Mouse (Mus musculus): ENCODE measurements at regions not wholly inside any gene's neighbourhood (a gene's known extent, or its start where the extent isn't known, plus 50 kb on each side); places are given as distances from the start of the nearest gene placed in this dataset.

DNA sequence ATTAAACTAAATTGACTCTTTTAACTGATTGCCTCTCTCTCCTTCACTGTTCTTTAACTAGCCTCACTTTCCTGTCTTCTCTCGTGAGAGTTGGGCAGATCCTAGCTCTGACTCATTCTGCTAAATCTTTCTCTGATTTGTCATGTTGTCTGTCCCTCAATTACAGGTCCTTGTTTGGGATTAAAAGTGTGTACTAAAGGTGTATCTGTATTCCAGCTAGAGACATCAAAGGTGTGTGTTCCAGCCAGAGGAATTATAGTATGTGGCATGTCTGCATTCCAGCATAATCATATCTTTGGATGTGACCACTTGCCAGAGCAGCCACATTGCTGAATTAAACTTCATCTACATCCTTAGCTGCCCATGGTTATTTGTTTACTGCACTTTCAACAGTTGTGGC lies 167.5 kb upstream of the Fam83b start:
- Histone ChIP-seq H3K4me1 (replicated peaks; ENCODE audit: control insufficient read depth, insufficient read depth, low read length) (no peaks in the 10 kb centered on the region), H3K27me3 (replicated peaks; ENCODE audit: control insufficient read depth, insufficient read depth, low read length) (no peaks in the 10 kb centered on the region), H3K9ac (ENCODE audit: low read length) (no peak overlapping the region), H3K36me3 (ENCODE audit: control insufficient read depth, insufficient read depth, low read length) (no peaks in the 10 kb centered on the region), H3K27ac (ENCODE audit: low read depth) (no peak overlapping the region), H3K4me3 (ENCODE audit: low read depth, low read length) (no peak overlapping the region), H3K9me3 (ENCODE audit: control insufficient read depth, low read length) (no peaks in the 10 kb centered on the region), H3K4me2 (ENCODE audit: low read length) (no peak overlapping the region)
- DNase-seq (ENCODE audit: low spot score) (no peak), ATAC-seq (replicated peaks; ENCODE audit: low FRiP score, low TSS enrichment, low read depth) (no peak)
- 65% methylated on average over 1 of the region's 1 CpGs for WGBS

DNA sequence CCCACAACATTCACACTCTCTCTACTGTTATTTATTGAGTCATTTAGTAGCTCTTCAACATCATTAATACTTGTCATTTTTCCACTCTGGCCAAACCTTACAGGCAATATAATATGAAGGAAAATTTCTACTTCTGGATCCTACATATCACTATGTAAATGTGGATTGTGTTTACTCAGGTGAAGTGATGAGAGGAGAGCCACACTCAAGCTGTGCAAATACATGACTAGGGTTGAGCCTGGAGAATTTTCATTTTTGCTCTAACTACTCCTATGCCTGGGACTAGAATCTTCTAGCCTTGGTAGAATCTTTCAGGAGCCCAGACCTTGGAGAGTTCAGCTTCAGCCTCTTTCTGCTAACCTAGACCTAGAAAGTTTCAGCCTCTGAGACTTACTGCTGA lies 166.9 kb upstream of the Fam83b start:
- H3K4me2 ChIP-seq (ENCODE audit: low read length), result no peak overlapping the region
- H3K36me3 ChIP-seq (ENCODE audit: control insufficient read depth, insufficient read depth, low read length), result no peaks in the 10 kb centered on the region
- H3K4me3 ChIP-seq (ENCODE audit: low read depth, low read length), result no peak overlapping the region
- no peaks in the 10 kb centered on the region for H3K9me3 ChIP-seq (ENCODE audit: control insufficient read depth, low read length)
- no peak overlapping the region for H3K27ac ChIP-seq (ENCODE audit: low read depth)
- no peaks in the 10 kb centered on the region for H3K4me1 ChIP-seq (replicated peaks; ENCODE audit: control insufficient read depth, insufficient read depth, low read length)
- DNase-seq (ENCODE audit: low spot score) (no peak), ATAC-seq (replicated peaks; ENCODE audit: low FRiP score, low TSS enrichment, low read depth) (no peak)
- no peak overlapping the region for H3K9ac ChIP-seq (ENCODE audit: low read length)
- H3K27me3 ChIP-seq (replicated peaks; ENCODE audit: control insufficient read depth, insufficient read depth, low read length), result no peaks in the 10 kb centered on the region

DNA sequence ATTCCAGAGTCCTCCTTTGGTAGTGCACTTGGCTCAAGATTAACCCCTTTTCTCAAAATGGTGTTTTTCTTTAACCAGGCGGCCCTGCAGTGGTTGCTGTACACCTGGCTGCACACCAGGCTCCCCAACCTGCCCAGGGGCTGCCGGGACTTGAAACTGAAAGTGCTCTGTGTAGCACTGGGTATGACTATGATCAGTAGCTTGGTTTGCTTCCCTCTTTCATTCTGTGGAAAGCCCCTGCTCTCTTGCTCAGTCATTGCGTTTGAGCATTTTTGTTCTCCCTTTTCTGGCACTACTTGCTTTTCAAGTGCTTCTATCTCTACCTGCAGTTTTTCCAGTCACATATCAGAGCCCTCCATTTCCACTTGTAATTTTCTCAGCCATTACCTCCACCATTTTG lies 156.0 kb upstream of the Fam83b start:
- no peaks in the 10 kb centered on the region for H3K36me3 ChIP-seq (ENCODE audit: control insufficient read depth, insufficient read depth, low read length)
- H3K9ac ChIP-seq (ENCODE audit: low read length), result no peak overlapping the region
- no peak for DNase-seq (ENCODE audit: low spot score)
- no peaks in the 10 kb centered on the region for H3K27me3 ChIP-seq (replicated peaks; ENCODE audit: control insufficient read depth, insufficient read depth, low read length)
- no peak overlapping the region for H3K4me2 ChIP-seq (ENCODE audit: low read length)
- H3K4me3 ChIP-seq (ENCODE audit: low read depth, low read length), result no peak overlapping the region
- H3K27ac ChIP-seq (ENCODE audit: low read depth), result no peak overlapping the region
- no peak for ATAC-seq (replicated peaks; ENCODE audit: low FRiP score, low TSS enrichment, low read depth)
- no peaks in the 10 kb centered on the region for H3K4me1 ChIP-seq (replicated peaks; ENCODE audit: control insufficient read depth, insufficient read depth, low read length)
- H3K9me3 ChIP-seq (ENCODE audit: control insufficient read depth, low read length), result no peaks in the 10 kb centered on the region
- 79% methylated on average over 3 of the region's 3 CpGs for WGBS

DNA sequence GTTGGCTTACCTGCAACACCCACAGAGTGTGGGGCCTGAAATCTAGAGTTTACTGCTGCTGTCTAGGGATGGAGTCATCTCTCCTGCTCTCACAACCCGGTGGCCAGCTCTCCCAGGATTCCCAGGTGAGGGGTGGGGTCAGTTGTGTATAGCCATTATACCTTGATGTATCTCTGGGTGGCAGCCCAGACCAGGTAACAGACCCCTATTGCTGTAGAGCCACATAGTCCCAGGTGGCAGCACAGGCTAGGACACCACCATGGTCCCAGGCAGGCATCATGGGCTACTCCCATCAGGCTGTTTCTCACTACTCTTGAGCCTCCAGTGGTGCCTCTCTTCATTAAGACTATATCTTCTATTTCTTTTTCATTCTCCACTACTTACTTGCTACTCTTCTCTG lies 148.9 kb upstream of the Fam83b start:
- 69% methylated on average over 1 of the region's 1 CpGs for WGBS

DNA sequence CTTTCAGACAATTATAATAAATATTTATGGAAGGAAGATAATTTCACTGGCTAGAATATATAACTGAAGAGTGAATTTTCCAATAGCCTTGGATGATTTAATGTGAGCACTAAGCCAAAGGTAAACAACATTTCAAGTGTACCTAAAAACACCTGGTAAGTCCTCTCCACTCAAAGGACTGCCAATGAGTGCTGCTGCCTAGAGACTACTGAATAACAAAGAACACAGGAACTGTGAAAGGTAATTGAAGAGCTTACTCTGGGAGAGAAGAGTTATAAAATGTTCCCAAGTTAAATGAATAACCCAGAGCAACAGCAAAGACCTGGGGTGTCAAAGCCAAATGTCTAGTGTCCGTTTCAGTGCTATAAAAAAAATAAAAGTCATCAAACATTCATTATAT lies 139.5 kb upstream of the Fam83b start:
- Histone ChIP-seq H3K27me3 (replicated peaks; ENCODE audit: control insufficient read depth, insufficient read depth, low read length) (no peaks in the 10 kb centered on the region), H3K4me1 (replicated peaks; ENCODE audit: control insufficient read depth, insufficient read depth, low read length) (no peaks in the 10 kb centered on the region), H3K4me2 (ENCODE audit: low read length) (no peak overlapping the region), H3K36me3 (ENCODE audit: control insufficient read depth, insufficient read depth, low read length) (no peaks in the 10 kb centered on the region), H3K9ac (ENCODE audit: low read length) (no peak overlapping the region), H3K27ac (ENCODE audit: low read depth) (no peak overlapping the region), H3K4me3 (ENCODE audit: low read depth, low read length) (no peak overlapping the region), H3K9me3 (ENCODE audit: control insufficient read depth, low read length) (no peaks in the 10 kb centered on the region)
- ATAC-seq (replicated peaks; ENCODE audit: low FRiP score, low TSS enrichment, low read depth), result no peak
- WGBS, result 21% methylated on average over 1 of the region's 1 CpGs
- no peak for DNase-seq (ENCODE audit: low spot score)

More for the DNA sequence above, 148.9 kb upstream of the Fam83b start:
- Histone ChIP-seq H3K9me3 (ENCODE audit: control insufficient read depth, low read length) (no peaks in the 10 kb centered on the region), H3K27ac (ENCODE audit: low read depth) (no peak overlapping the region), H3K4me2 (ENCODE audit: low read length) (no peak overlapping the region), H3K4me3 (ENCODE audit: low read depth, low read length) (no peak overlapping the region), H3K9ac (ENCODE audit: low read length) (no peak overlapping the region), H3K4me1 (replicated peaks; ENCODE audit: control insufficient read depth, insufficient read depth, low read length) (no peaks in the 10 kb centered on the region), H3K36me3 (ENCODE audit: control insufficient read depth, insufficient read depth, low read length) (no peaks in the 10 kb centered on the region), H3K27me3 (replicated peaks; ENCODE audit: control insufficient read depth, insufficient read depth, low read length) (no peaks in the 10 kb centered on the region)
- DNase-seq (ENCODE audit: low spot score) (no peak), ATAC-seq (replicated peaks; ENCODE audit: low FRiP score, low TSS enrichment, low read depth) (no peak)

DNA sequence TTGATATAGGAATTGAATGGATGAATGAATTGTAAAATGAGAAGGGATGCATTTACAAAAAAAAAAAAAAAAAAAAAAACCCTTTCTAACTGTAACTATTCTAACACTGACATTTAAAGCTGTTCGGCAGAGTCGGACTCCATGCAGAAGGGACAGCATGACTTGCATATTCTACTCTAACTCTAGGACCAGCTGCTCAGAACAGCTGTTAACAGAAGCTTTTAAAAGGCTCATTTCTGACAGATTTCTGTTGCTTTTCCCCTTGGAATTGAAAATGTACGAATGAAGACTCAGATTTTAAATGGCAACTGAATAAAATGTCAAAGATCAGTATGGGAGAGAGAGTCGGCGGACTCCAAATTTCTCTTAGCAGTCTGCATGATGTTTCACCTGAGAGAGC lies 138.9 kb upstream of the Fam83b start:
- ATAC-seq (replicated peaks; ENCODE audit: low FRiP score, low TSS enrichment, low read depth) (no peak), DNase-seq (ENCODE audit: low spot score) (no peak)
- 70% methylated on average over 5 of the region's 5 CpGs for WGBS

DNA sequence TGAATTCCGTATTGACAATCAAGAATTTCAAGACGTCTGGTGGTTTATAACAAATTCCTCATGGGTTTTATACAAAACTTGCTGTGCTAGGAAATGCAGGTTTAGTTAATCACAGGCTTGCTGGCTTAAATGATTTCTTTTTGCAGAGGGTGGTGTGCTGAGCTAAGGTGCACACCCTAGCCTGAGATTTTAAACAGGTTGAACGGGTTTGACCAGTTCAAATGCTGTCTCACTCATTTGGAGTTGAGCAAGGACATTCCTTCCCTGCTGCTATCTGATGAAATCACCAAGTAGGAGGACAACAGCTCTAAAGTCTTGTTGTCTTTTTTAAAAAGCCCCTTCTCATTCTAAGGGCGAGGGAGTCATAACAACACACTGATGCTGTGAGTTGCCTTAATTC lies 128.6 kb upstream of the Fam83b start:
- DNase-seq (ENCODE audit: low spot score), result no peak
- no peak overlapping the region for H3K9ac ChIP-seq (ENCODE audit: low read length)
- no peaks in the 10 kb centered on the region for H3K36me3 ChIP-seq (ENCODE audit: control insufficient read depth, insufficient read depth, low read length)
- no peaks in the 10 kb centered on the region for H3K9me3 ChIP-seq (ENCODE audit: control insufficient read depth, low read length)
- no peaks in the 10 kb centered on the region for H3K4me1 ChIP-seq (replicated peaks; ENCODE audit: control insufficient read depth, insufficient read depth, low read length)
- H3K27ac ChIP-seq (ENCODE audit: low read depth), result no peak overlapping the region
- no peaks in the 10 kb centered on the region for H3K27me3 ChIP-seq (replicated peaks; ENCODE audit: control insufficient read depth, insufficient read depth, low read length)
- H3K4me2 ChIP-seq (ENCODE audit: low read length), result no peak overlapping the region
- WGBS, result 58% methylated on average over 4 of the region's 4 CpGs
- no peak overlapping the region for H3K4me3 ChIP-seq (ENCODE audit: low read depth, low read length)
- no peak; the same call in 1 of the 2 replicates for ATAC-seq (replicated peaks; ENCODE audit: low FRiP score, low TSS enrichment, low read depth)

More for the DNA sequence above, 138.9 kb upstream of the Fam83b start:
- Histone ChIP-seq H3K27ac (ENCODE audit: low read depth) (no peak overlapping the region), H3K27me3 (replicated peaks; ENCODE audit: control insufficient read depth, insufficient read depth, low read length) (no peaks in the 10 kb centered on the region), H3K9me3 (ENCODE audit: control insufficient read depth, low read length) (no peaks in the 10 kb centered on the region), H3K4me3 (ENCODE audit: low read depth, low read length) (no peak overlapping the region), H3K36me3 (ENCODE audit: control insufficient read depth, insufficient read depth, low read length) (no peaks in the 10 kb centered on the region), H3K4me1 (replicated peaks; ENCODE audit: control insufficient read depth, insufficient read depth, low read length) (no peaks in the 10 kb centered on the region), H3K9ac (ENCODE audit: low read length) (no peak overlapping the region), H3K4me2 (ENCODE audit: low read length) (no peak overlapping the region)

DNA sequence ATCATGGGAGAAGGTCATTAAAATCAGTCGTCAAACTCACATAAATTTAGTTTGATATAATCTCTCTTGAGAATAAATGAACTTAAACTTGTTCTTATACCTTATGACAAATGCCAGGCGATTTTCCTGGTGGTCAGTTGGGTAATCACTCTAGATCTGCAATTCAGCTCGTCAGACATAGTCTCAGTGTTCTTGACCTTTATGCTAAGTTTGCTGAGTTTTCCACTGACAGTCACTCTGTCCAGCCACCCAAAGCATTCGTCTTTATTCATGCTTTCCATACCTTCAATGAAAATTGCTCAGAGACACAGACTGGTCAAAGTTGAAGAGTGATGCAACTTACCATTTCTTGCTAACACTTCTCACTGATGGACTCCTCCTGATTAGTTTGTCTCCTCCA lies 126.1 kb upstream of the Fam83b start:
- no peaks in the 10 kb centered on the region for H3K27me3 ChIP-seq (replicated peaks; ENCODE audit: control insufficient read depth, insufficient read depth, low read length)

DNA sequence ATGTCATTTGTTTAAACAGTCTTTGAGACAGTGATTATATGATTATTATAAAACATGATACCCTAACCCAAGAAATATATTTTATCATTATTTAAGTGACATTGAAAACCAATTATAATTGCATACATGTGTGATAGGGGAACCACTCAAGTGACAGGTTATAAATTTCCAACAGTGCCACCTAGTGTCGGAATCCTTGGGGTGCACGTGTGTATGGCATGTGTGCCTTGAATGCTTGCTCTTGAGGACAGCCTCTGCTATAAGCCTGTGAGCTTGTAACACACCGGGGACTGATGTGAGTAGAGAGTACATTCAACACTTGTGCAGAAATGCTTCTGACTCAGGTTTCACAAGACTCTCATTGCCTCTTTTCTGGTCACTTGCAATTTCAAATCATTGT lies 93.9 kb upstream of the Fam83b start:
- Histone ChIP-seq H3K27me3 (replicated peaks; ENCODE audit: control insufficient read depth, insufficient read depth, low read length) (no peaks in the 10 kb centered on the region), H3K4me3 (ENCODE audit: low read depth, low read length) (no peak overlapping the region), H3K27ac (ENCODE audit: low read depth) (no peak overlapping the region), H3K36me3 (ENCODE audit: control insufficient read depth, insufficient read depth, low read length) (no peaks in the 10 kb centered on the region), H3K4me2 (ENCODE audit: low read length) (no peak overlapping the region), H3K4me1 (replicated peaks; ENCODE audit: control insufficient read depth, insufficient read depth, low read length) (no peaks in the 10 kb centered on the region), H3K9ac (ENCODE audit: low read length) (no peak overlapping the region), H3K9me3 (ENCODE audit: control insufficient read depth, low read length) (no peaks in the 10 kb centered on the region)
- ATAC-seq (replicated peaks; ENCODE audit: low FRiP score, low TSS enrichment, low read depth) (peak; percentile 81; the same call in 1 of the 2 replicates), DNase-seq (ENCODE audit: low spot score) (peak; percentile 66)
- 25% methylated on average over 3 of the region's 3 CpGs for WGBS

More for the DNA sequence above, 126.1 kb upstream of the Fam83b start:
- Histone ChIP-seq H3K9ac (ENCODE audit: low read length) (no peak overlapping the region), H3K4me1 (replicated peaks; ENCODE audit: control insufficient read depth, insufficient read depth, low read length) (no peaks in the 10 kb centered on the region), H3K9me3 (ENCODE audit: control insufficient read depth, low read length) (no peaks in the 10 kb centered on the region), H3K27ac (ENCODE audit: low read depth) (no peak overlapping the region), H3K4me2 (ENCODE audit: low read length) (no peak overlapping the region), H3K4me3 (ENCODE audit: low read depth, low read length) (no peak overlapping the region), H3K36me3 (ENCODE audit: control insufficient read depth, insufficient read depth, low read length) (no peaks in the 10 kb centered on the region)
- WGBS, result 72% methylated on average over 4 of the region's 4 CpGs
- ATAC-seq (replicated peaks; ENCODE audit: low FRiP score, low TSS enrichment, low read depth), result no peak
- DNase-seq (ENCODE audit: low spot score), result no peak
